Mouse (Mus musculus): ENCODE results near the gene Tab1. TPM values are rescaled to one million over a fixed set of nuclear protein-coding genes. Genes with fewer than 3 reads are reported as not detected.
A peak's percentile ranks its signal among the peaks of the same experiment; 100 is the strongest.

The Tab1 gene
- total RNA-seq, 2 experiments from 2014 or later, result 36.5 to 37.0 TPM

DNA sequence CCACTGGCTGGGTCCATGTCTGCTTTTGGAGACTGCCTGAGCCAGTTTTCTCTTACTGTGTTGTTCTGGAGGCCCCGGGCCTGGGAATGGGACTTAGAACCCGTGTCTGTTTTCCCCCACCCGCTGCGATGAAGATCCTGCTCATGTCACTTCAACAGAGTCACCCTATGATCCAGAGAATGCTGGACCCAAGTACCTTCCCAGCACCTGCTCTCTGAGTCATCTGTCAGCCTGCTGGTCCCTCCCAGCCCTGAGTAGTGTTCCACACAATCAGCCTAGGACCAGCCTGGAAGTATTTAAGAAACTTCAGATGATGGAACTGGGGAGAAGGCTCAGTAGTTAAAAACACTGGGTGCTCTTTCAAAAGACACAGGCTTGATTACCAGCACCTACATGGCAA lies 30.8 kb downstream of the Tab1 start:
- DNase-seq, result no peak

GRCm38 (mm10) chr15:80165396-80165795 lies 32.5 kb downstream of the Tab1 start:
- DNase-seq, result no peak

DNA sequence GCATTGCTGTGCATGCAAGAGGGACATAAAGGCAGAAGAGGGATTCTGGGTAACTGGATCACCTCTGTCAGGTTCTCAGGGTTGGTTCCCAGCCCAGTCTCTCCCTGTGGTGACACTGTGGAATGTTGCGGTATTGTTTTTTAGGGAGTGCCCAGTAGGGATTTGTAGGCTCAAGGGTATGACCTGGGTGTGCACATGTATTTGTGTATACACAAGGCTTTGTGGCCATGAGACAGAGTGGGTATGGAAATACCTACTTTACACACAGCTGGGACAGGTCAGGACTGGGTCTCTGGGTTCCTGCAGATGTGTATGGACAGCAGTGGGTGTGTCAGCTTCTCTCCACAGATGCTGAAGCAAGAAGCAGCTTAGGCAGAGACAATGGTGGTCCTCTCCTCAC lies 36.6 kb downstream of the Tab1 start:
- DNase-seq, result no peak

GRCm38 (mm10) chr15:80170357-80170756 lies 37.4 kb downstream of the Tab1 start:
- DNase-seq, result no peak

- DNase-seq, result no peak
These were observed 38.4 kb downstream of the Tab1 start for GRCm38 (mm10) chr15:80171286-80171685.

GRCm38 (mm10) chr15:80171791-80172190 lies 38.9 kb downstream of the Tab1 start:
- no peak for DNase-seq

DNA sequence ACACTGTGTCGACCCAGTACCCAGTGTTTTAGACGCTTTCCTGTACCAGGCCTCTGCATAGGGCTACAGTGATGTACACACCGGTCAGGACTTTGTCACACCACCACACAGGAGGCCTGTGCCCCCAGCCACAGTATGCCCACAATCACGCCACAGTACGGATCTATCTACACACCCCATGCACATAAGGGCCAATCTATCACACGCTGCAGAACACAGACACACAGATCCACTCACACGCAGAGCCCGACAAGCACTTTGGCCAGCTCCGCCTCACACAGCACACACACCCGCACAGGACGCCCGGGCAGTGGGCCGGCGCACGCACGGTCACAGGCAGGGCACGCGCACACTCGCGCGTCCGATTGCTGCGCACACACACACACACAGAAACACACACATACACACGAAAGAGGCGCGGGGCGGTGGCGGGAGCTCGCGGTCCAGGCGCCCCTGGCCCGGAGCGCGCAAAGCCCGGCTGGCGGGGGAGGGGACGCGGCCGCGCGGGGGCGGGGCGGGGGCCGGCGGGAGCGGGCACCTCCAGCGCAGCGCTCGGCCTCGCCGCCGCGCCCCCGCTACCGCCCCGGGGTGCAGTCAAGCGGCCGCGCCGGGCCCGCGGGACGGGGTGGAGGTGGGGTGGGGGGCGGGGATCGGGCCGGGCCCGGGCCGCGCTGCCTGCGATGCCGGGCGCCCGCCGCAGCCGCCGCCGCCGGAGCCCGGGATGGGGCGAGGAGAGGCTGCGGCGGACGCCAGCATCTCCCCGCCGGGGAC lies 40.3 kb downstream of the Tab1 start, which contains the start of gene Mgat3:
Gene Mgat3 (plus strand): TSS at position 721 of the 771 bp plus-strand sequence.
- peak; percentile 39 for DNase-seq

DNA sequence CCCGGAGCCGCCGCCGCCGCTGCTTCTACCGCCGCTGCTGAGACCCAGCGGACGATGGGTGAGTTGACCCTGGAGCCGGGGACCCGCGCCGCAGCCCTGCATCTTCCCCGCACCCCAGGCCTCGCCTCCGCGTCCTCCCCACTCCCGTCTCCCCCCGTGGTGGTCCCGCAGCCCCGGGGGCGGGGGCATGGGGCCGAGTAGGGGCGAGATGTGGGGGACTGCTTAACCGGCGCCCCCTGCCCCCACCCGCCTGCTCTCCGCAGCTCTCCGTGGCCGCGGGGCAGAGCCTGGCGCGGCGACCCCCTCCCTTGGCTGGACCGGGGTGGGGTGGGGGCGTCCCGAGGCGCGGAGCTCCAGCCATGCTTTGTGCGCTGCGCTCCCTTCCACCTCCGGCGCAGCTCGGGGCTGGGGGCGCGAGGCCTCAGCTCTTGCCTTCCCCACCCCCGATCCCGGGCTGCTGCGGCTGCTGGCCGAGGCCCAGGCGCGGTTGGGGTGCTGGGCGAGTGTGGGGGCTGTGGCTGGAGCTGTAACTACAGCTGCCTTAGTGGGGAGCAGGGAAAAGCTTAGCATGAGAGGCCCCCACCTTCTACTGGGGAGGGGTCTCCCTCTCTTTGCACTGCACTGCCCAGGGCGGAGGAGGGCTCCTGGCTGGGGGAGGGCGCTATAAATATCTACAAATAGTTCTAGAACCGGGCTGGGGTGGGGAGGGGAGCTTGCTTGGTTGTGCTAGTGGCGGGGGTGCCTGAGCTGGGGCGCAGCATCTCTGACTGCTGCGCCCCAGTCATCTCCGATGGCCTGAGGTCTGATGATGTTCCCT lies 41.1 kb downstream of the Tab1 start:
- no peak for DNase-seq

GRCm38 (mm10) chr15:80174598-80174875 lies 41.6 kb downstream of the Tab1 start:
- no peak for DNase-seq

DNA sequence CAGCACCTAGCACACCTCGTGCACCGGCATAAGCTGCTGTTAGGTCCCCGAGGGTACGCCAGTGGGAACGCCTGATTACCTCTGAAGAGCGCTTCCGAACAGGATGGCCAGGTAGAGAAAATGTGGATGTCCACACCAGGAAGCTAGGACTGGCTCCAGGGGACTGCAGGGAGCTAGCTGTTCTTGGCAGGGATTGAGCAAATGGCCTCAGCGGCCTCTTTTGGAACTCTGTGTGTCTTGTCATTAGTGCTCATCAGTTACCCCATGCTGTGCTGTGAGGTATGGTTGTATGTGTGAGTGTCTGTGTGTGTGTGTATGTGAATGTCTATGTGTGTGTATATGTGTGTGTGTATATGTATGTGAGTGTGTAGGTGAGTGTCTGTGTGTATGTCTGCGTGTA lies 42.4 kb downstream of the Tab1 start:
- DNase-seq, result no peak

GRCm38 (mm10) chr15:80175756-80176155 lies 42.8 kb downstream of the Tab1 start:
- DNase-seq, result no peak

GRCm38 (mm10) chr15:80181561-80181960 lies 48.6 kb downstream of the Tab1 start:
- no peak for DNase-seq

GRCm38 (mm10) chr15:80182072-80182700 lies 49.3 kb downstream of the Tab1 start:
- no peak for DNase-seq

DNA sequence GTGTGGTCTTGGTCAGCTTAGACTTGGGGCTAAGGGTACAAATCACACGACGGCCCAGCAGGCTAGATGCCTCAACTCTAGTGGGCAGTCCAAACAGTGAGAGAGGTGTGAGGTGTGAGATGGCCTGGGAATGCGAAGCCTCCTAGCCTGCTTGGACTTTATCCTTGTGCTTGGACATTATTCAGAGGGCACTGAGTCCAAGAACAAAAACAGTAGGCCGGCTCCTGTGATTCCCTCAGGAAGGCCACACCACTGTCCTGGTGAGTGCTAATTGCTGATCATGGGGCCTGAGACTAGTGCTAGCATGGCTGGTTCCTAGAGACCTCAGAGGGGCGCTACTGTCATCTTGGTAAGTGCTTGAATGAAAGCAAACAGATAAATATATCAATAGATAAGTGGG lies 56.0 kb downstream of the Tab1 start:
- no peak for DNase-seq

DNA sequence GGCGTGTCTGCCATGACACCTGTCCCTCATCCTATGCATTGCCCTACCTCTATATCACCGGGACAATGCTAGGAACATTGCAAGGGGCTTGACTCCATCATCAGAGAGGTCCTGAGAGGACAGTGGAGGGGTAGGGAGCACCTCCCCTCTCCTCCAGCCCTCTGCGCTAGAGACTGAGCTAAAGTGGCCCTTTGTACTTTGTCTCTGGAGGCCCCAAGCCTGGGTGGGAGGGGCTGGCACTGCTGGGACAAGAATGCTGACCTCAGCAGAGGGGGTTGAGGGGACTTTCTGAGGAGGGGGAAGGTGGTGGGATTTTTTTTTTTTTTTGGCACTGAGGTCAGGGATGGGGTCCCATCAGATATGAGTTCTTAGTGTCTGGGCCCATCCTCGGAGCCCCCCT lies 57.1 kb downstream of the Tab1 start:
- DNase-seq, result no peak

DNA sequence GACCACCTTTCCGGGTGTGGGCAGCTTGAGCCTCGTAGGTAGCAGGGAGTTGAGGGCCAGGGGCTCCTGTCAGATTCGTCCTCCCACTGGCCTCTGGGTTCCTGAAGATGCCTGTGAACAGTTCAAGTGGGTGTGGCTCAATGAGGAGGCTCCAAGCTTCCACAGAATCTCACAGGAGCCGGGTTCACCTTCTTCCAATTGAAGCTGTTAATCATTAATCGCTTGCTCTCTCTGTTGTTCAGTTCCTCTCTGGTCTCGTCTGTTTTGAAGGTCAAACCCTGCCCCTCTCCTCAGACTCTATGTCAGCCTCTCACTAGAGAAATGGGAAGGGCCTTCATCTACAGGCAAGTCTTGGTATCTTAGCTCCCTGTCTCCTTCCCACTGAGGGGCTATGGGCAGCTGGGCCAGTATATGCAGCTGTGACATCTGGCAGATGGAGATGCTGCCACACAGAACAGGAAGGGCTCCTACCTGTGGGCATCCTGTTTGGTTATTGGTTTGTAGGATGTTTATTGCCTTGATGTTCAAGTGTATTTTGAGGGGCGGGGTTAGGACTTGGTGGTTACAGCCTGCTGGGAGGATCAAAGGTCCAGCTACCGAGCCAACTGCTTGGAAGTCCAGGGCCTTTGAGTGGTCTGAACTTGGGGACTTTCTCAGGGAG lies 58.8 kb downstream of the Tab1 start:
- no peak for DNase-seq

DNA sequence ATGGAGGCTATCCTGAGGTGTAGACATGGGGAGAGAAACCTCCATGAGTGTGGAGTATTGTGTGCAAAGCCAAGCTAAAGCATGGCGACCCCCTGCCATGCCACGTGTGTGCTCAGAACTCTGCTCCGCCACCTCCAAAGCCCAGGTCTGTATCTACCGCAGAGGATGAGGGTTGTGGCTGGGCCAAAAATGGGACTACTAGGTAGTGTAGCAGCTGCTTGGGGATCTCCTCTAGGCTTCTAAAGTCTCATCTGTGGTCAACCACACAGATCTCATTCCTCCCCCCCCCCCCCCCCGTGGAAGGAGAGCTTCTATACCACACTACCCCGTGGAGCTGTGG lies 59.3 kb downstream of the Tab1 start:
- no peak for DNase-seq

DNA sequence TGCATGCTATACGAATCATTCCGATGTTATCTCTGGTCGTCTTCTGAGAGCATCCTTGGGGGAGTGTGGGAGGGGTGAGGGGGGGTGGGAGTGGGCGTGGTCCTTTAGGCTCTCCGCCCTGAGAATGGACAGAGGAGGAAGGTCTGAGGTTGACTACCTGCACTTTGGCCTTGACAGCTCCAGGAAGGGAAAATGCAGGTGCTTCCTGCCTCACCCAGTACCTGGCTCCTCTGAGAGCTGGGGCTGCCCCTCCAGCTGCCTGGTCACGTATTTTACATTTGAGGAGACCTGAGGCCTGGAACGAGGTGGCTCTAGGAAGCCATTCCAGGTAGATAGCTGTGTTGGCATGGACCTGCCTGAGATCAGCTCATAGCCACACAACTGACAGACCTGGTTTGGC lies 59.9 kb downstream of the Tab1 start:
- no peak for DNase-seq

- DNase-seq, result no peak
These were observed 66.6 kb downstream of the Tab1 start for GRCm38 (mm10) chr15:80199556-80199955.

DNA sequence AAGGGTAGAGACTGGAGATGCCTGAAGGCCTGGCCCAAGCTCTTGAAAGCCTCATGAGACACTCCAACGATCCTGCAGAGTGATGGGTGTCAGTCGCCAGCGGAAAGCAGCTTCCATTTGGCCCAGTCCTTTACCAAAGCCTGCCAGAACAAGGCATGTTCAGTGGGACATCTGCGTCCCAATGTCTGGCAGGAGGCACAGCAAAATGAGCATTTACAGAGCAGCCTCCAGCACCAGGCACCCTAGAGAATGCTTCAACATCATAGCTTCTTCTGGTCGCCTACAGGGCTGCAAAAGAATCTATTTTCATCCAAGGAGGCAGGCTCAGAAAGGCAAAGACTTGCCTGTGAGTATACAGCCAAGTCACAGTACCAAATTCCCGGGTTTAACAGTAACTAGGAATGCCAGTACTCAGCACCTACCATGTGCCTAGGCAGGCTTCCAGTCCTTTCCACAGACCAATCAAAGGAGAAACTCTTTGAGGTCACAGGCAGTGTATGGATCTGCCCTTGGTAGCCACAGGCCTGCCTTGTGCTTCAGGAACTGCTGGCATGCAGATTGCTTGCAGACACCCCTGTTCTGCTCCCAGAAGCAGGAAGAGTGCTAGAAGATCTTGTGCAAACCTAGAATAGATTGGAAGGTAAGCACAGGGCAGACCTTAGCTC lies 69.3 kb downstream of the Tab1 start:
- DNase-seq, result no peak

- DNase-seq, result no peak
These were observed 70.5 kb downstream of the Tab1 start for GRCm38 (mm10) chr15:80203406-80203805.

DNA sequence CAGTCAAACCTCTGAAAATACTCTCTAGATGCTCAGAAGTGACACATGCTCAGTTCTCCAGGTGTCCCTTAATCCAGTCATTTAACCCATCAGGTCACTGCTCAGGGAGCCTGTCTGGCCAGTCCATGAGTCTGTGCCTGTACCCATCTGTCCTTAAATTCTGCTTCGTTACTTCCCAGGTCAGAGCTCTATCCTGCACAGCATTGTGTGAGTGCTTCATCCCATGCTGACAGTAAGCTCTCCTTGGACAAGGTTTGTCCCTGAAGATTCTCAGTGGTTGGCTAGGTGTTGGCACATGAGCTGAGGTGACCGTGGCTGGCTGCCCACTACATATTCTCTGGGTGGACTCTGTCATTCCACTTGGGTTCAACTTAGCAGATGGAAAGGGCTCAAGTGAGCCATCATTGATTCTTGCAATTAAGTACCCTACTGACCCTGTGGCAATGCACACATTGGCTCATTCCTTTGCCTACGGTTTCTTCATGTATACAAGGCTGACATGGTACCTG lies 73.2 kb downstream of the Tab1 start:
- no peak for DNase-seq

All from heart, postnatal 4 days (tissue).